Mouse (Mus musculus): ENCODE data around the gene Brsk1.

GRCm38 (mm10) chr7:4712594-4712993, 22.2 kb downstream of the Brsk1 start:
- no peak for TF ChIP-seq CTCF (IDR thresholded peaks at IDR 0.05; ENCODE audit: low read depth, low read length)
- TF ChIP-seq GATA2 (IDR thresholded peaks at IDR 0.05; ENCODE audit: borderline replicate concordance, low read depth, low read length) = no peak
- no peak for TF ChIP-seq POLR2AphosphoS5 (IDR thresholded peaks at IDR 0.05; ENCODE audit: insufficient replicate concordance, low read depth, low read length)
- no peak for TF ChIP-seq TAL1 (conservative IDR thresholded peaks at IDR 0.05; ENCODE audit: low read depth, low read length)

Measured in G1E (cell line).